Mouse (Mus musculus) ES-Bruce4 (cell line): Measurements from ENCODE around the gene Lgals2.

Experiments
- CTCF ChIP-seq: IDR thresholded peaks from one replicate; pipeline ENCODE4 v1.8.1; 2011; ENCODE audit warnings: low read depth, low read length
- EP300 ChIP-seq: IDR thresholded peaks from 2 replicates; pipeline ENCODE4 v1.6.1; 2011; ENCODE audit warnings: low read depth, low read length; ENCODE audit not compliant: insufficient read depth
- POLR2A ChIP-seq: IDR thresholded peaks from one replicate; pipeline ENCODE4 v1.8.1; 2011; ENCODE audit warnings: low read length; ENCODE audit not compliant: insufficient read depth

- TF ChIP-seq POLR2A (no peak), CTCF (no peak), EP300 (no peak)
These were observed 43.2 kb upstream of the Lgals2 start for GRCm38 (mm10) chr15:78898507-78899001.
